Mouse (Mus musculus): ENCODE measurements around the gene Fgf8. TPM values are rescaled to one million over a fixed set of nuclear protein-coding genes. Genes with fewer than 3 reads are reported as not detected.

Fgf8 gene
- total RNA-seq, 2 experiments from 2014 or later = not detected

DNA sequence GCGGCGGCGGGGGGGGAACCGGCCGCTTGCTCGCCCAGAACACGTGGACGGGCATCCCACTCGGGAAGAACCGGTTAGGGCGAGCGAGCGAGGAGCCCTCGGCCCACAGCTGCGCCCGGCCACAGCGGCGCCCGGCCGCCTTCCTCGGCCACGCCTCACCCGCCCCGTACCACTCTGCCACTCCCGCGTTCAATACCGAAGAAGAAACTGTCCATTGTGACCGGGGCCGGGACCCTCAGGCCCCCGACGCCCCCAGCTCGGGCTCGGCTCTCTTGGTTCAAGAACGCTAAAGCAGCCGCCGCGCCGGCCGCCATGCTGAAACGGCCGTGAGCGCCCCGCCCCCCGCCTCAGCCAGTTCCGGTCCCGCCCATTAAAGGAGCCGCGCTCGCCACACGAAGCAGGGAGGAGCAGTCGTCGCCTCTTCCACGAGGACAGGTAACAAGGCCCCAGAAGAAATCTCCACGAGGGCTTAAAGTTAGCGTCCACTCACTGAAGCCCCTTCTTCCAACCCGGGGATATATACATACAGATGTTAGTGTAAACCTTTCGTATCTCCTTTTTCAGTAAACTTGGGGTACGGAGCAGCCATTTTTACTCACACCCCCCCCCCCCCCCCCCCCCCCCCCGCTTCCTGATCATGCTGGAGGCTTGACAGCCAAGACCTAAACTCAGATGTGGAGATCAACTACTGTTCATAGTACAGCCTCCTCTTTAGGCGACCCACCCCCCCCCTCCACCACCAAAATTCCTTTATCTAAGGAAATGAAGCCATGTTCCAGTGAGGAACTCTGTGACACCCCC is 6.7 kb upstream of the Fgf8 start, which contains the start of gene Npm3:
Gene Npm3 (minus strand): TSS at position 349 of the 801 bp plus-strand sequence.
- DNase-seq (ENCODE audit: low spot score) = peak; percentile 56
- intact Hi-C loops (cut with DNase I) = loop anchor here (2.0 to 5.0 kb wide), 2 partner anchors 33 to 527 kb away; partner anchors contain the start of gene Mgea5

DNA sequence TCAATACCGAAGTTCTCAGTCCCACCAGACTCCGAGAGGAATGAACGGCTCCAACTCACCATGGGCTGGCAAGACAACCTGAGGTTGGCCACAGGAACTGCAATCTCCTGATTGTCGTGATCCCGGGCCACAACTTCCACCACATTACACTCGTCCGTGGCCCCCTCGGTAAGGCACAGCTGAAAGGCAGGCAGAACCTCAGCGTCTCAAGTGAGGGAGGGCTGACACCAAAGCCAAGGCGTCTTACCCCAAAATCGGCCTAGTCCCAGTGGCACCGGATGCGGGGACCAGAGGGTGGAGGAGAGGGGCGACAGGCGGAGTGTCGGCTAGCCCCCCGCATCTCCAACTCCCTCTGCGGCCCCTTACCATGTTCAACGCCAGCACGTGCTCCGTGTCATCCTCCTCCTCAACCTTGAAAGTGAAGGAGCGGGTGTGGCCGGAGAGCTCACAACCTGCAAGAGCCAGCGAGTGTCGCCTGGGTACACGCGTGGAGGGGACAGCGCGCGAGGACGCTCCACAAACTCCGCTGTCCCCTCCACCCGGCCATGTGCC is 6.1 kb upstream of the Fgf8 start:
- no peak for DNase-seq (ENCODE audit: low spot score)
- intact Hi-C loops (cut with DNase I) = loop anchor here (2.0 to 5.0 kb wide), 2 partner anchors 34 to 526 kb away; partner anchors contain the start of gene Mgea5

DNA sequence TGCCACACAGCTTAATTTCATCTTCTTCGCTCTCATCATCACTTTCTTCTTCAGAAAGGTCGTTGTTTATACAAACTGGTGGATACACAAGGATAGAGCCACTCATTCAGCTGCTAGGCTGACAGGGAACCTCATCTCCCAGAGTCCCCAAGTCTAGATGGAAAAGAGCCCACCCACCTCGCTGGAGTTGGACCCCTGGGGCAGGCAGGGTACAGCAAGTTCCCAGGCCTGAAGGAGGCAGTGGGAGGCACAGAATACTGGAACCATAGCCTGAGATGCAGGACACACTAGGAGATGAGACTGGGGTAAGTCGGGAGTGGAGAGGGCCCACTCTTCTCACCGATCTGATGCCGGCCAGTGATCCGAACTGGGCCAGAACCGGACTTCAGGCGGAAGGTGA is 5.5 kb upstream of the Fgf8 start:
- no peak for DNase-seq (ENCODE audit: low spot score)
- intact Hi-C loops (cut with DNase I) = loop anchor here (2.0 to 5.0 kb wide), 2 partner anchors 35 to 526 kb away; partner anchors contain the start of gene Mgea5

DNA sequence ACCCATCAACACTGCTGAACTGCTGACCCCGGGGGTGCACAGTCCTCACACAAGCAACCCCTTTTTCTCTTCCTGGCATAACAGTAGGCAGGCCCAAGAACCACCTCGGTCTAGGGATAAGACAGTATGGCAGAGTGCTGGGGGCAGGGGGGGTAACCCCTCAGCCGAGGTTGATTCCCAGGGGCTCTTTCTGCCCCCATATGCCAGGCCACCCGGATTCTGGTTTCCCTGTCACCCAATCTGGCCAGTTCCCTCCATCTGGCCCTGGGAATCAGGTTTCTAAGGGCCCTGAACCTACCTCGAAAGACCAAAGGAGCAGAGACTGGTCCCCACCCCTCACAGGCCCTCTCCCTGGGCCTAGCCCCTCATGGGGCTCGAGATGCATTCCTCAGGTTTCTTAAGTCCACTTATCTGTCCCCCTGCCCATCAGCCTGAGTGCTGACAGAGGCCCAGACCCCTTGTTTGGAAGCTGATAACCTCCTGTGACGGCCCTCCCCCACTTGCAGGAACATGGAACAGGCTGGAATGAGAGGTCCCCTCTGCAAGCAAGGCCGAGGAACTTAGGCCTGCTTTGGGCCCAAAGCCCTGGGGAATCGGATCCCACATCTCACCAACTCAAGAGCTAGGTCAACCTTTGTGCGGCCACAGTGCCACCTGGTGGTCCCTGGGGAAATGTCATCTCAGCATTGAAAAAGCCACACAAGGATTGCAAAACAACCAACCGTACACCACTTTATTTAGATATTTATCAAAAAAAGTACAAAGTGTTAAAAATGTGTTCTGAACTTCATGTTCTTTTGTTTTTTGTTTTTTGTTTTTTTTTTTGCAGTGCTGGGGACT is 4.5 kb upstream of the Fgf8 start:
- intact Hi-C loops (cut with DNase I) = loop anchor here (2.0 to 5.0 kb wide), 3 partner anchors 88 to 525 kb away; no protein-coding TSS in a partner anchor
- DNase-seq (ENCODE audit: low spot score) = peak; percentile 53

DNA sequence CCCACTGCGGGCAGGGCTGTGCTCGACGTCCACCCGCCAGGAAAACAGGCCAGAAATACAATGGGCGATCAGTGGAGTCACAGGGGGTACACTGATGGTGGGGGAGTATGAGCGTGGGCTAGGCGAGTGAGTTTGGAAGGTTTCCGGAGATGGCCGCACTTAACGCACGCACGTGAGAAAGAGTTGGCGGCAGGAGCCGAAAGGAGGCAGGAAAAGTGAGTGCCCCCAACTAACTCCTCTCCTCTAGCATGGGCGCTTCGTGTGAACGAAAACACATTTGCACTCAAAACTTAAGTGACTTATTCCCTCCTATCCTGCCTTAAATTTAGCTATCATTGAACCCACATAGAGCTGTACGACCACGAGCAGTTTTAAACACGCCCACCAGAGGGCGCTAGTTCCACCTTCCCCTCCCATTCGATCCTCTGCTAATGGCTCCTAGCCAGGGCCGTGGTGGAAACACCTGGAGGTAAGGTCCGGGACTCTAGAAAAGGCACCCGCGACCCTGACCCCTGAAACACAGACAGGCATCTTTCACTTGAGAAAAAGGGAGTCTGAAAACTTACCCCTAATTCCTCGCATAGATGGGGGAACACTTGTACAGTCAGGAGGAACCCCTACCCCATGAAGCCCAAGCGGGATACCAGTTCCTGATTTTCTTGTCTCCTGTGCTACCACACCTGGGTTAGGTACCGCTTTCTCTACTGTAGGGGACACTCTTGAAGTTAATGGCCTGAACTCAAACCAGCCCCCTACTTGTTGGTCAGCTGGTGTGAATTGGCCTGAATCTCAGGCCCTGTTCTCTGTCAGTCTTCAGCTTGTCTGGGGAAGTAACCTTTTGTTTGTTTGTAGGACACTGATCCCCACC is 3.7 kb upstream of the Fgf8 start:
- DNase-seq (ENCODE audit: low spot score) = peak; percentile 52
- intact Hi-C loops (cut with DNase I) = loop anchor here (2.0 to 5.0 kb wide), 3 partner anchors 88 to 524 kb away; no protein-coding TSS in a partner anchor

DNA sequence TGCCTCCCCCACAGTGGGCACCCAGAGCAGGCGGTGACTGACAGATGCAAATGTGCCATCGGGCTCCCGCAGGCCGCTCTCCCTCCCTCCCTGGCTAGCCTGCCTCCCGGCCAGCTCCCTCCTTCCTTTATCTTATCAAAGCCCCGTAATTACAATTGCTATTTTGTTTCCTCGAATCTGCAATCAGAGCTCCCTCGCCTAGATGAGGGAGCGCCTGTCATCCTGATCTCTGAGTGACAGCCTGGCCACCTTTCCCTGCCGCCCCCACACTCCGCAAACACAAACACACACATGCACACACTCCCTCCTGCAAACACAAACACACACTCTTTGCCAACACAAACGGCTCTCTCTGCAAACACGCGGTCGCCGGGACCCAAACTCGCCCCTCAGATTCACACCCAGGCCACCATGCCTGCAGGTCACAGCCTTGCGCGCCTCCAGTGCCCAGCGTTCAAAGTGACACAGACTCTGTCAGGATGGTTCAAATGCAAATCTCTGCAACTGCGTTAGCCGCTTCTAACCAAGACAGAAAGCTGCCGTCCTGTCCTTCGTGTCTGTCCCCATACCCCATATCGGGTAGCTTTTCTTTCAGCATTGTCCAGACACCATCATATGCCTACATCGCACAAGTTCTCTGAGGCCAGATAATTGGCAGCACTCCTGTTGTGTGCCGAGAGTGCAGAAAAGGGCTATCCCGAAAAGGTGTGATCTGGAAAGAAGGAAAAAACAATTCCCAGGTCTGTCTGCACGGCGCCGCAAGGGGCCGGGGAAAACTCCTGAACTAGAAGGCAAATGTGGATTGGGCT is 2.8 kb upstream of the Fgf8 start:
- DNase-seq (ENCODE audit: low spot score) = no peak
- intact Hi-C loops (cut with DNase I) = loop anchor here (2.0 to 5.0 kb wide), 3 partner anchors 87 to 523 kb away; no protein-coding TSS in a partner anchor

DNA sequence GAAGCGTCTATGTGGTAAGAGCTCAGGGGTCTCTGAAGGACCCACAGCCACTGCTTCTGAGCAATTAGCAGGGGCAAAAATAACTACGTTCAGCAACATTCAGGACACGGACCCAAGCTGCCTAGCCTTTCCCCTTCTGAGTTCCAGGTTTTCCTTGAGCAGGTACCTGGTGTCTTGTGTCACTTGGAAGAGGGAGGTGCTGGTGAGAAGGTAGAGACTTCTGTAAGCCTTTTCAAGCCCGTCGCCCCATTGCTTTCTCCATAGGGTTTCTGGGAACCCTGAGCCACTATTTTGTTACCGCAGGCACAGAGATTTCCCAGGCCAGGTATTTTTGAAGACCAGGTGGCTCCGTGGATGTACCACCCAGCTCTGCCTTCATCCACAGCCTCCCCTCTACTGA is 904 bp upstream of the Fgf8 start:
- no peak for DNase-seq (ENCODE audit: low spot score)
- intact Hi-C loops (cut with DNase I) = no loop called here

DNA sequence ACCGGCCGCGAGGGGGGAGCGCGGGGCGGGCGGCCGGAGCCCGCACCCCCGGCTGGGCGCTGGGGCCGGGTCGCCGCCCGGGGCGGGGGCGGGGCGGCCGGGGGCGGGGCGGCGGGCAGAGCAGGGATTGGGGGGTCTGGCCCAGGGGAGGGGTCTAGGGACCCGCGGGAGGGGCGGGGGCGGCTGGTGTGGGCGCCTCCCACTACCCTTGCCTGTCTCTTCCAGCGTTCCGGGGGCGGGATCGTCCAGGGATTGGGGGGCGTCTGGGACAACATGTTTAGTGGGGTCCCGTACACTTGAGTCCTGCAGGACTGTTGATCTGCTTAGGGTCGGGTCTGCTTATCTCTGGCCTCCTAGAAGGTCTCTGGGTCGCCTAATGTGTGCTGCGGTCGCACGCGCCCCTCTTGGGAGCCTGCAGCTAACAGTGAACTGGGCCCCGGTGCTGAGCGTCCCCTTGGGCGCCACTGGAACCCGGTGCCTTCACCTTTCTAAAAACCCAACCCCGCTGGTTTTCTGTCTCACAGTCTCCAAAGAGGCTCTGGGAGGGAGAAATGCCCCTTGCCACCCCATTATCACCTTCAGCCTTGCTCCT is 365 bp upstream of the Fgf8 start:
- DNase-seq (ENCODE audit: low spot score) = no peak
- intact Hi-C loops (cut with DNase I) = no loop called here

DNA sequence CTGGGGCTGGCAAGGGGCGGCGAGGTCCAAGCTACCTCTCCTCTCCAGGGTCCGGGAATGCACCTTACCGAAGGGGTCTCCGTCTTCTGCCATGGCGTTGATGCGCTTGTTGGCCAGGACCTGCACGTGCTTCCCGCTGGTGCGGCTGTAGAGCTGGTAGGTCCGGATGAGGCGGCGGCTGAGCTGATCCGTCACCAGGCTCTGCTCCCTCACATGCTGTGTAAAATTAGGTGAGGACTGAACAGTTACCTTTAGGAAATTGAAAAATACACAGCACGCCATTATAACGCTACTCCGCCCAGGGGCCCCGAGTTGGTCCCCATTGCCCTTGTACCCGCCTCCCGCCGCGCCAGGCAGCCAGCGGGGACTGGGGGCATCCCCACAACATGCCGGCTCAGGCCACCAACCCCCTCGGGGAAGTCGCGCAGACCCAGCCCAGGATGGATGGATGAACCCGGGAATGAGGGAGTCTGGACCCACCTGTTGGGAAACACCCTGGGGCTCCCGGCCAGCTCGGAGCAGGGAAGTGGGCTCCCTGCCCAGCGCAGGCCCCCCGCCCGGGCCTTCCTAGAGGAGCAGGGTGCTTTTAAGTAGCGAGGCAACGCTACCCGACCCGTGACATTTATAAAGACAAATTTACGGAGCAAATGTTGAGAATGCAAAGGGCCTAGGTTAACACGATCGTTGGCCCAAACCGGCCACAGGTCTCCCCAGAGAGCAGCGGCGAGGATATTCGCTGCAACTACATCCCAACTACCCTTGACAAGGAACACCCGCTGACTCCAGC is 1.1 kb downstream of the Fgf8 start:
- no peak for DNase-seq (ENCODE audit: low spot score)
- intact Hi-C loops (cut with DNase I) = no loop called here

DNA sequence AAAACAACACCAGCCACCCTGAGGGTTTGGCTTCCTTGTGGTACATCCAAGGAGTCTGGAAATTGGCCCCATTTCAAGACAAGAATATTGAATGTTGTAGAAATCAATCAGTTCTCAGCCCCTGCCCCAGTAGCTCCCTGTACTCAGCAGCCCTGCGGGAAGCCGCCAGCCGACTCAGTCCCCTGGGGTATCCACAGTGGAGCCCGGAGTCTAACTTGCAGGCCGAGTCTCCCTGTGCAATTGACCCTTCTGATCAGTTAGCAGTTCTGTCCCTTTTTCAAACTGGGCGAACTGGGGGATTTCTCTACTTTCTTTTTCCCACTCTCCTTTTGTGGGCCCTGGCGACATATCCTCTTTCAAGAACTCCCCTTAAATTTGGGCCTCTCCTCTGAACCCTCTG is 1.9 kb downstream of the Fgf8 start:
- intact Hi-C loops (cut with DNase I) = no loop called here
- no peak for DNase-seq (ENCODE audit: low spot score)

DNA sequence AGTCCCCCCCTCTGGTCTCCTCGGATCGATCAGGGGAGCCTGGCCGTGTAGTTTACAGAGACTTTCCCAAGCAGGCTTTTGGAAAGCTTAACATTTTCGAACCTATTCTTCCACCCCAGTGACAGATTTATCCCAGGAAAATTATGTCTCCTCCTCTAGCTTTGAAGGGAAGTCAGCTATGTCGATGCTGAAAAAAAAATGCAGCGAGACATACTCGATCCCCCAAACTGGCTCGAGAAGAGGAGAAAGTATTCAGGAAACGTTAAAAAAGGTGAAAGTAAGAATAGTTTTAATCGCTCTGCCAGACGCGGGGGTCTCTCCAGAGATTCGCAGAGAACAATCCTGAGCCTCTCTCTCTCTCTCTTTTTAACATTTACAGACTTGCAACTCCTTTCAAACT is 2.5 kb downstream of the Fgf8 start:
- no peak for DNase-seq (ENCODE audit: low spot score)
- intact Hi-C loops (cut with DNase I) = no loop called here

DNA sequence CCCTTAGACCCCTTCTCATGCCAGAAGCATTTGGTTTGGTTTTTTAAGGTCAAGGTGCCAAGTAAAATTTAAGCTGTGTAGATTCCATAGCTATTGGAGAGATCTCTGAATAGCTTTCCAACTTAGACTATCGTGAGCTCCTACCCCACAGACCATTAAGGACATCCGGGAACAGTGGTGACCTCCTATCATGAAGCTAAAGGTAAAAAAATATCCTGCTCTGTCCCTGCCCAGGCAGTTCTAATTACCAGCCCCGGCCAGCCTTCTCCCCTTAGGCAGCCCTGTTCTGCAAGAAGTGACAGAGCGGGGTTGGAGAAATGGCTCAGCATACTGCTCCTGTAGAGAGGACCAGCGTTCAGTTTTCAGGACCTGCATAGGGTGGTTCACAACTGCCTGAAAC is 4.2 kb downstream of the Fgf8 start:
- intact Hi-C loops (cut with DNase I) = no loop called here
- DNase-seq (ENCODE audit: low spot score) = no peak

DNA sequence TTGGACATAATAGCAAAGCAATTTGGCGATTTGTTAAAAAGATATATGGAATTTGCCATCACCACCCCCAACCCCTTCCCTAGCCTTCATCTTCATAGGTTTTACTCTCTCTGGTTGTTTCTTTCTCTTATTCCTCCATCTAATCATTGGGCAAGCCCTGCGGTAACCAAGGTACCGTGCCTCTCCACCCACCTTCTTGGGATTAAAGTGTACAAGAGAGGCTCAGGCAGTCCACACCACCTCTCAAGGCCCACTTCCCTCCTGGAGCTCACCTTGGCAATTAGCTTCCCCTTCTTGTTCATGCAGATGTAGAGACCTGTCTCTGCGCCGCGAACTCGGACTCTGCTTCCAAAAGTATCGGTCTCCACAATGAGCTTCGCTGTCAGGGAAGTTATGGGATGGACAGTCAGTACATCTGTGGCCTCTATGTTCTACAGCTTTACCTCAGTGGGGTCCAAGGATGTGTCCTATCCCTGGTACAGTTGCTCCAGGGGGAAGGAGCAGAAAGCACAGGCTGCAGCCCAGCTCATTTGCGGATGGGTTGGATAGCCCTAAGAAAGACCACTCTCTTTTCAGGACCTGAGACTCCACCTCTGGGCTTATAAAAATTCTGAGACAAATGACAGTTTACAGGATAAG is 4.8 kb downstream of the Fgf8 start:
- no peak for DNase-seq (ENCODE audit: low spot score)
- intact Hi-C loops (cut with DNase I) = no loop called here

DNA sequence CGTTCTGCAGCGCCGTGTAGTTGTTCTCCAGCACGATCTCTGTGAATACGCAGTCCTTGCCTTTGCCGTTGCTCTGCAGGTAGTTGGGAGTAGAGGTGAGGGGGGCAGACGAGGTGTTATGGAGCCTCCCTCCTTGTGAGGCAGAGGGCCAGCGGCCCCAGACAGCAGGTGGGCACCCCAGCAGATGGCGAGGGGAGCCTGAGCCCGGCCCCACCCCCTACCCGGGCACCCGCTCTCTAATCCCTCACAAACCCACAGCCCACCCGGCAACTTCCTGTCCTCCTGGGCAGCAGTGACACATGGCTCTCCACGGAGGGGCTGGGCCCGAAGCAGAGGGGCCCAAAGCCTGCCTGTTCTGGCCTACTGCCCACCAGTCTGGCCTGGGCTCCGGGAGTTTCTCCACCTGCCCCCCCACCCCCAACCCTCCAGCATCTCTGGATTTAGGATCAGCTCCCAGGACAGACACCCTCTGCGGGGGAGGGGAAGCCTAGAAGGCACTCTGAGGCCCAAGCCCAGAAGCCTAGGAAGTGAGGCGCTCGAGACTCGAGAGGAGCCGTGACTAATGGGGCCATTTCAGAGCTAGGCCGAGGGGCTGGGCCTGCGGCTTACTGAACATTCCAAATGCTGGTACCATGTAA is 5.4 kb downstream of the Fgf8 start:
- intact Hi-C loops (cut with DNase I) = no loop called here

DNA sequence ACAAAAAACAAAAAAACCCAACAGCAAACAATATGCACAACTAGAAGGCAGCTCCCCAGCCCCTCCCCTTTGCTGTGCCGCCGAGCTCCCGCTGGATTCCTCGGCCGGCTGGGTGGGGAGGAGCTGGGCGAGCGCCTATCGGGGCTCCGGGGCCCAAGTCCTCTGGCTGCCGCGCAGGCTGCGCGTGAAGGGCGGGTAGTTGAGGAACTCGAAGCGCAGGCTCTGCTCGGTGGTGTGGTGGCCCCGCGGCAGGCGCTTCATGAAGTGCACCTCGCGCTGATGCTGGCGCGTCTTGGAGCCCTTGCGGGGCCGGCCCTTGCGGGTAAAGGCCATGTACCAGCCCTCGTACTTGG is 5.9 kb downstream of the Fgf8 start:
- intact Hi-C loops (cut with DNase I) = no loop called here
- no peak for DNase-seq (ENCODE audit: low spot score)

More for the DNA sequence above, 5.4 kb downstream of the Fgf8 start:
- DNase-seq (ENCODE audit: low spot score) = no peak

DNA sequence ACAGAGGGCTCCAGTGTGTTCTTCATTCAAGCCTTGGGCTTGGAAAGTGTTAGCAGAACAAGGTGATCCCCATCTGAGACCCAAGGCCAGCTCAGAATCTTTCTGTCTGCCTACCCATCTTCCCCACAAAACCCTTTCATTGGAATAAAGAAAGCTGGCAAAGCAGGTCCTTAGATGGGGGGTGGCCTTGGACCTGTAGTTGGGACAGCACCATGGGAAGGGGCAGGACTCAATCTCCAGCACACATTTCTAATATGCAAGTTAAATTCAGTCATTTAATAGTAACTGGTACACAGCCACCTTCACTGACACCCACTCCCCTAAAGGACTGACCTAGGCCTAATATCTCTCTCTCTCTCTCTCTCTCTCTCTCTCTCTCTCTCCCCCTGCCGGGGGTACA is 6.5 kb downstream of the Fgf8 start:
- intact Hi-C loops (cut with DNase I) = no loop called here
- no peak for DNase-seq (ENCODE audit: low spot score)

DNA sequence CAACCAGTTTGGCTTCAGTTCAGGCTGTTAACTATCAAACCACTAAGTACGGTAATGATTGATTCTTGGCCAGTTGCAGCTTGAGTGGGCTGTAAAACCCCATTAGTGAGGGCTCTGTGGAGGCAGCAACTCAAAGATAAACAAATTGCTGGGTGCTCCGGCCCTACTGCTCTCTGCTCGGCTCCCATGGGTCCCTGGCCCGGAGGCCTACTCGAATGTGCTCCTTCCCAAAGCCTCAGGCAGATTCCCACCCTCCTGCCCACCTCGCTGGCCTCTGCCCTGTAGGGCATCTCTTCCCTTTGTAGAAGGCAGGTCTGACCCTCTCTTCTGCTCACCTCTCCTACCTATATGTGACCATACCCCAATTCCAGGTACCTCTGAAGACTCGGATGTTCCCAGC is 8.0 kb downstream of the Fgf8 start:
- intact Hi-C loops (cut with DNase I) = no loop called here

More for the DNA sequence above, 8.0 kb downstream of the Fgf8 start:
- no peak for DNase-seq (ENCODE audit: low spot score)
